Mouse (Mus musculus): ENCODE results near the gene Gm21409. TPM values are rescaled to one million over a fixed set of nuclear protein-coding genes. Genes with fewer than 3 reads are reported as not detected.

Gm21409 gene
- total RNA-seq (2023): not detected in 2 replicates

GRCm38 (mm10) chrY:84746385-84746784, at the start of gene Gm21409:
Gene Gm21409 (plus strand): TSS chrY:84746685.

Other genes starting within 250 kb of the Gm21409 start
- gene Gm21394, start 181.8 kb upstream of the Gm21409 start, total RNA-seq (2023): not detected in 2 replicates

Data from neutrophil, adult 65 days (primary cell).